Comparison of ENCODE assay signal across 16 mouse cellular contexts in genomic region chr14:73217062-73217461, GRCm38 (mm10). TPM values are rescaled to one million over a fixed set of nuclear protein-coding genes. Genes with fewer than 3 reads are reported as not detected.
A peak's percentile ranks its signal among the peaks of the same experiment; 100 is the strongest.
DNase-seq lines count a peak whose midpoint lies in the region; ATAC-seq and TF ChIP-seq lines count a peak whose summit lies in the region.
"Had no signal": no experiment of that assay in that cellular context is flagged by ENCODE, and none has a peak within 500 bp of the region (broad histone marks: within the 10 kb centered on the region; RNA-seq: fewer than 3 reads in every experiment).

No protein-coding gene starts in this region.

- intact Hi-C loops in heart, postnatal 10 days (cut with DNase I), result no loop called here

- no peak overlapping the region for H3K4me3 ChIP-seq in forebrain, embryonic 16.5 days (replicated peaks; ENCODE audit: low read length)
- no peak overlapping the region for H3K4me3 ChIP-seq in forebrain, embryonic 12.5 days (replicated peaks)
- H3K4me3 ChIP-seq in heart, embryonic 10.5 days, result no peak overlapping the region
- H3K4me3 ChIP-seq in midbrain, postnatal 0 days (ENCODE audit: low read depth, low read length), result no peak overlapping the region
- H3K4me3 ChIP-seq in midbrain, embryonic 11.5 days (ENCODE audit: low read depth, low read length), result no peak overlapping the region
- H3K4me3 ChIP-seq: intestine, embryonic 15.5 days; liver, embryonic 12.5 days; neural tube, embryonic 13.5 days had no signal

- WGBS in forebrain, embryonic 16.5 days, result 76% methylated on average over 1 of the region's 1 CpGs
- WGBS in forebrain, embryonic 12.5 days, result 94% methylated on average over 1 of the region's 1 CpGs
- 92% methylated on average over 1 of the region's 1 CpGs for WGBS in heart, embryonic 10.5 days
- 88% methylated on average over 1 of the region's 1 CpGs for WGBS in midbrain, postnatal 0 days
- 81% methylated on average over 1 of the region's 1 CpGs for WGBS in midbrain, embryonic 11.5 days

- peak; percentile 54 to 57 for DNase-seq in heart, postnatal 10 days
- no peak for DNase-seq in heart, embryonic 10.5 days (ENCODE audit: low spot score)
- peak; percentile 19 for DNase-seq in midbrain, postnatal 0 days (ENCODE audit: low spot score)
- no peak for DNase-seq in midbrain, embryonic 11.5 days (ENCODE audit: low spot score, missing footprints)
- DNase-seq in skeletal muscle tissue, adult 2 months (ENCODE audit: low read depth, low spot score), result peak; percentile 40
- DNase-seq: thymus, postnatal 25 days had no signal

- H3K9me3 ChIP-seq in forebrain, embryonic 16.5 days (ENCODE audit: control insufficient read depth, low read length), result no peaks in the 10 kb centered on the region
- no peaks in the 10 kb centered on the region for H3K9me3 ChIP-seq in forebrain, embryonic 12.5 days
- no peaks in the 10 kb centered on the region for H3K9me3 ChIP-seq in heart, embryonic 10.5 days
- no peaks in the 10 kb centered on the region for H3K9me3 ChIP-seq in midbrain, postnatal 0 days (ENCODE audit: low read length)
- H3K9me3 ChIP-seq in midbrain, embryonic 11.5 days (ENCODE audit: control insufficient read depth, low read length), result no peaks in the 10 kb centered on the region
- H3K9me3 ChIP-seq: intestine, embryonic 15.5 days; liver, embryonic 12.5 days; neural tube, embryonic 13.5 days had no signal

- H3K27ac ChIP-seq in forebrain, embryonic 16.5 days (ENCODE audit: low read length), result no peak overlapping the region
- H3K27ac ChIP-seq in forebrain, embryonic 12.5 days, result no peak overlapping the region
- no peak overlapping the region for H3K27ac ChIP-seq in heart, embryonic 10.5 days
- no peak overlapping the region for H3K27ac ChIP-seq in midbrain, postnatal 0 days (ENCODE audit: low read depth, low read length)
- H3K27ac ChIP-seq in midbrain, embryonic 11.5 days (ENCODE audit: low read depth, low read length), result no peak overlapping the region
- H3K27ac ChIP-seq: intestine, embryonic 15.5 days; kidney, postnatal 0 days; liver, embryonic 12.5 days; macrophage; neural tube, embryonic 13.5 days had no signal

- H3K36me3 ChIP-seq in forebrain, embryonic 16.5 days (ENCODE audit: control insufficient read depth, insufficient read depth), result peaks cover 7% of the 10 kb centered on the region
- H3K36me3 ChIP-seq in forebrain, embryonic 12.5 days (replicated peaks), result peaks cover 27% of the 10 kb centered on the region
- H3K36me3 ChIP-seq in heart, embryonic 10.5 days, result no peaks in the 10 kb centered on the region
- H3K36me3 ChIP-seq in midbrain, postnatal 0 days (ENCODE audit: insufficient read depth, low read length), result 0 out of 2 replicates have a peak, but pooled peaks cover 4% of the 10 kb centered on the region
- no peaks in the 10 kb centered on the region; the same call in 1 of the 2 replicates for H3K36me3 ChIP-seq in midbrain, embryonic 11.5 days (ENCODE audit: control insufficient read depth, insufficient read depth, low read length)
- H3K36me3 ChIP-seq: intestine, embryonic 15.5 days had no signal

- 0 out of 2 replicates have a peak, but pooled peaks cover 2% of the 10 kb centered on the region for H3K4me1 ChIP-seq in forebrain, embryonic 16.5 days (replicated peaks; ENCODE audit: control insufficient read depth, insufficient read depth, low read length)
- H3K4me1 ChIP-seq in forebrain, embryonic 12.5 days, result peaks cover 7% of the 10 kb centered on the region
- no peaks in the 10 kb centered on the region for H3K4me1 ChIP-seq in heart, embryonic 10.5 days
- no peaks in the 10 kb centered on the region for H3K4me1 ChIP-seq in midbrain, postnatal 0 days (ENCODE audit: insufficient read depth, low read length)
- no peaks in the 10 kb centered on the region; the same call in 1 of the 2 replicates for H3K4me1 ChIP-seq in midbrain, embryonic 11.5 days (ENCODE audit: control insufficient read depth, insufficient read depth, low read length)
- H3K4me1 ChIP-seq: intestine, embryonic 15.5 days; liver, embryonic 12.5 days; neural tube, embryonic 13.5 days had no signal

- no peaks in the 10 kb centered on the region for H3K27me3 ChIP-seq in forebrain, embryonic 16.5 days (replicated peaks; ENCODE audit: control insufficient read depth, insufficient read depth, low read length)
- H3K27me3 ChIP-seq in forebrain, embryonic 12.5 days, result no peaks in the 10 kb centered on the region
- no peaks in the 10 kb centered on the region for H3K27me3 ChIP-seq in heart, embryonic 10.5 days (ENCODE audit: insufficient read depth, poor library complexity, severe bottlenecking)
- no peaks in the 10 kb centered on the region for H3K27me3 ChIP-seq in midbrain, postnatal 0 days (ENCODE audit: insufficient read depth, low read length)
- H3K27me3 ChIP-seq in midbrain, embryonic 11.5 days (ENCODE audit: control insufficient read depth, insufficient read depth, low read length), result no peaks in the 10 kb centered on the region
- H3K27me3 ChIP-seq: intestine, embryonic 15.5 days; liver, embryonic 12.5 days; neural tube, embryonic 13.5 days had no signal

- no peak for TF ChIP-seq CTCF in midbrain, postnatal 0 days (IDR thresholded peaks at IDR 0.05)

- ATAC-seq in forebrain, embryonic 16.5 days, result peak; percentile 43; the same call in 1 of the 2 replicates
- no peak for ATAC-seq in forebrain, embryonic 12.5 days (ENCODE audit: low FRiP score)
- no peak for ATAC-seq in midbrain, postnatal 0 days (ENCODE audit: low FRiP score)
- ATAC-seq in midbrain, embryonic 11.5 days (ENCODE audit: low FRiP score), result no peak
- no peak for ATAC-seq in CD4-positive, CD25-positive, alpha-beta regulatory T cell, adult 4 months
- ATAC-seq: intestine, embryonic 15.5 days; liver, embryonic 12.5 days; midbrain, embryonic 16.5 days had no signal

- no peak overlapping the region for H3K4me2 ChIP-seq in forebrain, embryonic 16.5 days (ENCODE audit: low read length)
- no peak overlapping the region for H3K4me2 ChIP-seq in forebrain, embryonic 12.5 days
- H3K4me2 ChIP-seq in midbrain, postnatal 0 days (ENCODE audit: low read depth, low read length, poor library complexity, severe bottlenecking), result no peak overlapping the region
- H3K4me2 ChIP-seq in midbrain, embryonic 11.5 days, result no peak overlapping the region
- H3K4me2 ChIP-seq: intestine, embryonic 15.5 days; liver, embryonic 12.5 days; neural tube, embryonic 13.5 days had no signal

- no peak overlapping the region for H3K9ac ChIP-seq in forebrain, embryonic 16.5 days (replicated peaks; ENCODE audit: low read depth, low read length)
- no peak overlapping the region for H3K9ac ChIP-seq in forebrain, embryonic 12.5 days
- no peak overlapping the region for H3K9ac ChIP-seq in midbrain, postnatal 0 days (replicated peaks; ENCODE audit: low read length, poor library complexity, severe bottlenecking)
- no peak overlapping the region for H3K9ac ChIP-seq in midbrain, embryonic 11.5 days (ENCODE audit: low read length)
- H3K9ac ChIP-seq: intestine, embryonic 15.5 days; liver, embryonic 12.5 days; neural tube, embryonic 13.5 days had no signal

RNA-seq across cellular contexts. Expression of gene Lpar6, which starts 20.6 kb away (rescaled TPM):
- 3.9 and 5.0 TPM in 2 replicates for polyA plus RNA-seq in forebrain, embryonic 16.5 days (2015; fragmentation: Nextera tagmentation; extraction: Ambion mirVana)
- polyA plus RNA-seq in forebrain, embryonic 12.5 days (2016; fragmentation: Nextera tagmentation; extraction: Ambion mirVana), result 11.8 and 14.2 TPM in 2 replicates
- 1 to 10 TPM; 4.8 TPM for total RNA-seq in heart, postnatal 10 days (2021)
- 8.2 and 11.2 TPM in 2 replicates for polyA plus RNA-seq in heart, embryonic 10.5 days (2016; fragmentation: Nextera tagmentation; extraction: Ambion mirVana)
- total RNA-seq in midbrain, postnatal 0 days (2014; rRNA removed), result 2.2 and 2.3 TPM in 2 replicates
- polyA plus RNA-seq in midbrain, postnatal 0 days (2015; fragmentation: Nextera tagmentation; extraction: Ambion mirVana), result 1.3 and 1.8 TPM in 2 replicates
- 17.7 and 17.8 TPM in 2 replicates for polyA plus RNA-seq in midbrain, embryonic 11.5 days (2014; fragmentation: Nextera tagmentation; extraction: Ambion mirVana)
- 10 to 100 TPM; 40.4 to 41.5 TPM for polyA plus RNA-seq in CD4-positive, CD25-positive, alpha-beta regulatory T cell, adult 4 months (2017; shearing (Covaris generic))
- total RNA-seq: MEL had no signal

Comparison
In these comparisons a context has a peak if more than half of its experiments do, and no peak if none do; other contexts are left out.
1. DNase-seq: peak in heart, postnatal 10 days (2 of 2), midbrain, postnatal 0 days (single experiment) and skeletal muscle tissue, adult 2 months (single experiment); none in heart, embryonic 10.5 days (single experiment) and midbrain, embryonic 11.5 days (single experiment).